Mouse (Mus musculus) skeletal muscle tissue, adult 2 months (tissue): ENCODE results near the gene Dpy19l3.

ENCODE experiments used
- DNase-seq: peaks from one replicate; pipeline ENCODE4 v3.0.0-alpha.2; 2012; ENCODE audit warnings: low read depth, low spot score

The Dpy19l3 gene

GRCm38 (mm10) chr7:35688781-35689349 is 65.4 kb downstream of the Dpy19l3 start:
- no peak for DNase-seq

DNA sequence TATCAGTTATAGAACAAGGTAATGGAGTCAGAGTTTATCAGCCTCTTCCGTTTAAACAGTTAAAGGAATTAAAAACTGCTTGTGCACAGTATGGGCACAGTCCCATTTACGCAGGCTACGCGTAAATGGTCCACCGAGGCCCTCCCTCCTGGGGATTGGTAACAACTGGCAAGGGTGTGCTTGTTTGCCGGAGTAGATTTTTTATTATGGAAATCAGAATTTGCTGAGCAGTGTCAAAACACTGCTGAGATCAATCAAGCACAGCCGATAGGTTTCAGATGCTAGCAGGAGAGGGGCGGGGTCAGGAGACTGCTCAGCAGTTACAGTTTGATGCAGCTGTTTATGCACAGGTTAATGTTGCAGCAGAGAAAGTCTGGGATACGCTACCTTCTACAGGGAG is 66.0 kb downstream of the Dpy19l3 start:
- DNase-seq = no peak

GRCm38 (mm10) chr7:35687229-35687628 is 67.0 kb downstream of the Dpy19l3 start:
- DNase-seq = no peak

DNA sequence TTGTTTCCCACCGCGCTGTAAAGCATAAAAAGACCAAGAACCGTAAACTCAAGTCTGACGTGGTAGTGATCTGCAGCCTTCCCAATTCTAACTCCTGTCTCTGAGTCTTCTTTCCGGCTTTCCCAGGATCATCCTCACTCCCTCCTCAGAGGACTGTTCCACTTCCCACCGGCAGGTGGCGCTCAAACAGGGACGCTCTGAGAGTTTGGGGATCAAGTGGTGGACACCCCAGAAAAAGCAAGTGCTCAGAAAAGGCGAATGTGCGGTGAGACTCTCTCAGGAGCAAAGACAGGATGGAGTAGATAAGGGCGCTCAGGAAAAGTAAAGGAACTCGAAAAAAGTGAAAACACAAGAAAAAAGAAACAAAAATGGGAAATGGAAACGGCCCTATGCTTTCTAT is 67.5 kb downstream of the Dpy19l3 start:
- DNase-seq = peak; percentile 17

DNA sequence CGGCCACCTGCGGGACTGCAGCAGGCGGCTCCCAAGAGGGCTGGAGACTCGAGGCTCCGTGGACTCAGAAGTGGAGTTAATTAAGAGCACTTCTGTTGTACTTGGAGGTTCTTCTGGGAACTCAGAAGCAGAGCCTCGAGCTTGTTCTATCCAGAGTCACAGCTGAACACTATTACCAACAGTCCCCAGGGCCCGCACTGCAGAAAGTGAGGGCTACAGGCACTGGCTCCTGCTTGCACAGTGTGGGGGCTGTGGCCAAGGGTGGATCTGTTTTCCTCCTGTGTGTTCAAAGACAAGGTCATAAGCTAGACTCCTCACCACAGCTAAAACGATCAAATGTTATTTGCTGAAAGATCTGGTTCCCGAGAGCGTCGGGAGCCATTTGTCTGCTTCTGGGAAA is 68.0 kb downstream of the Dpy19l3 start:
- peak; percentile 37 for DNase-seq

- no peak for DNase-seq
Observed at GRCm38 (mm10) chr7:35683409-35684122, 70.7 kb downstream of the Dpy19l3 start.

DNA sequence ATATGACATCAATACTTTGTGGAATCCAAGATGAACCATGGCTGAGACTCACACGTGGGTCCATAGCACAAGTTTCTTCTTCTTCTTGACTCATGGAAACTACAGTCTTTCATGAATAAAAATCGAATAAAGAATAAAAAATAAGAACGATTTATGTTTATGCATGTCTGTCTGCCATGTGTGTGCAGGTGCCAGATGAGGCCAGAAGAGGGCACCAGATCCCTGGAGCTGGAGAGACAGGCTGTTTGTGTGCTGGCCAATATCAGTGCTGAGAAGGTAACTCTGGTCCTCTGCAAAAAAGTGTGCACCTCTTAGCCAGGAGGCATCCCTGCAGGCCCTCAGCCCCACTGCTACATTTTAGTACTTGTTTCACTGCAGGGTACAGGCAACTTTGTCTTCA is 72.7 kb downstream of the Dpy19l3 start:
- no peak for DNase-seq

DNA sequence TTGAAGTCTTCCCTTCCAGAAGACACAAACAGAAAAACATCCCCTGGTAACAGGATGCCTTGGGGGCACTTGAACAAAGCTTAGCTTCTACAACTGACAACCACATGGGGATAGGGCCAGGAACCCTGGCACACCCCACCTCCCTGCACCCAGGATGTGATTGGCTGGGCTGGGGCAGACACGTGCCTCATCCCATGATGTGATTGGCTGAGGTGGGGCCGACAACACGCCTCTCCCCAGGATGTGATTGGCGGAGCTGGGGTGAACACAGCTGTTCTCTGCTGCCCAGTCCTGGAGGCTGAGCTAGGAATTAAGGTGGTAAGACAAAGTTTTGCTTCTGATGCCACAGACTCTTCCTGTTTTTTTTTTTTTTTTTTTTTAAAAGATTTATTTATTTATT is 75.3 kb downstream of the Dpy19l3 start:
- no peak for DNase-seq

GRCm38 (mm10) chr7:35668066-35669041 is 85.9 kb downstream of the Dpy19l3 start:
- no peak for DNase-seq

- DNase-seq = no peak
Observed at GRCm38 (mm10) chr7:35663790-35664376, 90.4 kb downstream of the Dpy19l3 start.

GRCm38 (mm10) chr7:35659173-35659572 is 95.1 kb downstream of the Dpy19l3 start:
- no peak for DNase-seq

DNA sequence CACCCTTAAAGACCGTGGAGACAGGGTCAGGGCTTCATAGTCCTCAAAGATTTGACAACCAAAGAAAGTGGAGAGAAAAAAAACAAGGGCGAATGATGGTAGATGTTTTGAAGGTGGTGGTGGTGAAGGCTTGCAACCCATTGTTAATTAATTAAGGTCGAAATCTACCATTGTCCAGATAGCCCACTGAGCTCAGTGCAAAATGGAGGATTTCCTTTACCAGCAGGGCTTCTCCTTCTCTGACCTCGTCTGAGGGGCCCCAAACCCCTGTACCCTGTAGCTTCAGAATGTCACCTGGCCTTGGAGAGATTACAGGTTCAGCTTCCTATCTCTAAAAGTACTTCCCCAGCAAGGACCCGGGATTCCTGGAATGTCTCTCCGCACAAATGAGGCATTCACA is 96.4 kb downstream of the Dpy19l3 start:
- no peak for DNase-seq

DNA sequence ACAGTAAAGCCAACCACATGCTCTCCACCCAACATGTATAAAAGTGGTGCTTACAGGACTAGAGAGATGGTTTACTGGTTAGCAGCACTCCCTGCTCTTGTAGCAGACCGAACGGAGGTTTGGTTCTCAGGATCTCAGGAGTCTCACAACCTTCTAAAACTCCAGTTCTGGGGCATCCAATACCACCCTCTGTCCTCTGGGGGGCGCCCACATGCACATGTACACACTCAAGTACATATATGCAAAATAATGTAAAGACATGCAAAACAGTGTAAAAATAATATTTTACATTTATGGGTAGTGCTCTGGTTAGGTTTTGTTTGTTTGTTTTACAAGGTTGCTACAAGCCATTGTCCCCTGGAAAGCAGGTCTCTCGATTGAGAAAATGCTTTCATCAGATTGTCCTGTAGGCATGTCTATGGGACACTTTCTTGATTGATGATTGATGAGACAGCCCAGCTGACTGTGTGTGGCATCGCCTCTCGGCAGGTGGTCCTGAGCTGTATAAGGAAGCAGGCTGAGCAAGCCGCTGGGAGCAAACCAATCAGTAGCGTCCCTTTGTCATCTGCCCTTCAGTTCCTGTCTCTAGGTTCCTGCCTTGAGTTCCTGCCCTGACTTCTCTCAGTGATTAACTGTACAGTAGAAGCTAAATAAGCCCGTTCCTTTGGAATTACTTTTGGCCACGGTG is 102.5 kb downstream of the Dpy19l3 start:
- no peak for DNase-seq

- no peak for DNase-seq
Observed at GRCm38 (mm10) chr7:35650716-35651410, 103.4 kb downstream of the Dpy19l3 start.

- DNase-seq = peak; percentile 52
Observed at GRCm38 (mm10) chr7:35649071-35649470, 105.2 kb downstream of the Dpy19l3 start.

GRCm38 (mm10) chr7:35648239-35649069 is 105.8 kb downstream of the Dpy19l3 start:
- no peak for DNase-seq

DNA sequence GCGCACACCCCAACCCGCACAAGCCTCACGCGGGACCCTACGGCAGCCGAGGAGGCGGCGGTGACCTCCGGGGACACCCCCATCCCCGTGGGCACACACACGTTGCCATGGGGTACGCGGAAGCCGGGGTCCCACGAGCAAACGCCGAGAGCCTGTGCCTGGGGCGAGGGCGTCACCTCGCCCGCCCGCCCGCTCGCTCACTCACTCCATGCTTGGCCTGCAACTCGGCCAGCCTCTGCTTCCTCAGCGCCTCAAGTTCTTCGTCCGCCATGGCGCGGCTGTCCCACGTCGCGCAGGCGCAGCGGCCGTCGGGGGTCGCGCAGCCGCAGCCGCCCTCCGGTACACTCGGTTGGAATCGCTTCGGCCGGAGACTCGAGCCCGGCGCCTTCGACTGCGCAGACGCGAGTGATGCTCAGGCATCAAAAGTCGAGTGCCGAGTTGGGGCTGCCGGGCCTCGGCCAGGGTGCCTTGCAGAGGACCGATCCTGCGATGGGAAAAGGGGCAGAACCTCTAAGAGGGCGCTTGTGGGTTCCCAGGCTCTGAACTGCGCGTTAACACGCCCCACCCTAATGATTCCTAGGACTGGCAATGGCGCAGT is 107.1 kb downstream of the Dpy19l3 start, which contains the start of gene Pdcd5:
Gene Pdcd5, minus strand, starts transcription at position 421 of the 598 bp plus-strand sequence.
- DNase-seq = peak; percentile 92

- DNase-seq = no peak
Observed at GRCm38 (mm10) chr7:35646317-35647081, 107.8 kb downstream of the Dpy19l3 start.

GRCm38 (mm10) chr7:35640072-35640471 is 114.2 kb downstream of the Dpy19l3 start:
- no peak for DNase-seq
